Mouse (Mus musculus): Measurements from ENCODE around the gene Tgfa.

DNA sequence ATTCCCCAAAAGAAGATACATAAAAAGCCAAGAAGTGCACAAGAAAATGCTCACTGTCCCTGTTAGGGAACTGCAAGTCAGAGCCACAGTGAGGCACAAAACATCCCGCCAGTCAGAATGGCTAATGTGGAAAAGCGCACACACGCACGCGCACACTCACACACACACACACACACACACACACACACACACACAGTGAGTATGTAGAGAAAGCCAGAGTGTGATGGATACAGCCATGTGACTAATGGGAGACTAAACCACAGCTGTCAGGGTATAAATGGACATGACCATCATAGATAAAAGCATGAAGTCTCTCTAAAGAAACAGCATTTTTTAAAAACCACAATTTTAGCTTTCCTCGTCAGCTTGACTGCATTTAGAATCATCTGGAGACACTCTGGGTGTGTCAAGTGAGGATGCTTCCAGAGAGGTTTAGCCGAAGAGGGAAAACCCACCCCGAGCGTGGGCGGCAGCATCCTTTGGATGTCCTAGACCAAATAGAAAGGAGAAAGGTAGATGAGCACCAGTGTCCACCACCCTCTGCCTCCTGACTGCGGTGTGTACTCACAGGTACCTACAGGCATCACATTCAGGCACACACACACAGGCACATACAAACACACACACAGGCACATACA lies 86.7 kb downstream of the Tgfa start:
- TF ChIP-seq CTCF (conservative IDR thresholded peaks at IDR 0.05; ENCODE audit: low read length) (no peak), NANOG (IDR thresholded peaks at IDR 0.05; ENCODE audit: borderline replicate concordance, low read length) (no peak)

All from E14TG2a.4 (cell line).